Mouse (Mus musculus) common myeloid progenitor, adult 5-6 weeks (primary cell): ENCODE measurements at regions not wholly inside any gene's neighbourhood (a gene's known extent, or its start where the extent isn't known, plus 50 kb on each side); places are given as distances from the start of the nearest gene placed in this dataset.

Experiments
- ATAC-seq: replicated peaks from 2 replicates; pipeline ENCODE4 v1.8.0; 2016; ENCODE audit warnings: low read depth, mild to moderate bottlenecking, moderate TSS enrichment, inconsistent platforms; ENCODE audit not compliant: poor library complexity, severe bottlenecking

GRCm38 (mm10) chr15:11716168-11716842 lies 190.8 kb downstream of the Npr3 start:
- ATAC-seq = peak; percentile 92

- no peak for ATAC-seq
These were observed 194.4 kb downstream of the Npr3 start for GRCm38 (mm10) chr15:11712481-11713274.

GRCm38 (mm10) chr15:11701246-11701645 lies 205.8 kb downstream of the Npr3 start:
- ATAC-seq = no peak

DNA sequence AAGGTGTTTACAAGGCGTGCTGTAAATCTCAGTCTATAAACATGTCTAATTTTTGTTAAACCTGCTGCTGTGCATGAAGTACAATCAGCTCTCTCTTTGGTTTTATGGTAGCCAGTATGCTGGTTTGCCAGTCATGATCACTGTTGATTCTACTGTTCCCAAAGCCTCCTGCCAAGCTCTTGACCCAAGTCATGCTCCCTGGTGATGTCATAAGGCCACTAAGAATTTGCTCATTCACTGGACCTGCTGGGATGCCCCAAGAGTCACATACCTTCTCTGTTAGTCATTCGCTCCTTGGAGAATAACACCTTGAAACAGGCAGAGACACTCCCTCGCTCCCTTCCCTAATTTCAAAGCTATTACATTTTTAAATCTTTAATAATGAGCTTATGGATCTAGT lies 207.2 kb downstream of the Npr3 start:
- ATAC-seq = no peak

- no peak for ATAC-seq
These were observed 210.0 kb downstream of the Npr3 start for GRCm38 (mm10) chr15:11697060-11697459.

DNA sequence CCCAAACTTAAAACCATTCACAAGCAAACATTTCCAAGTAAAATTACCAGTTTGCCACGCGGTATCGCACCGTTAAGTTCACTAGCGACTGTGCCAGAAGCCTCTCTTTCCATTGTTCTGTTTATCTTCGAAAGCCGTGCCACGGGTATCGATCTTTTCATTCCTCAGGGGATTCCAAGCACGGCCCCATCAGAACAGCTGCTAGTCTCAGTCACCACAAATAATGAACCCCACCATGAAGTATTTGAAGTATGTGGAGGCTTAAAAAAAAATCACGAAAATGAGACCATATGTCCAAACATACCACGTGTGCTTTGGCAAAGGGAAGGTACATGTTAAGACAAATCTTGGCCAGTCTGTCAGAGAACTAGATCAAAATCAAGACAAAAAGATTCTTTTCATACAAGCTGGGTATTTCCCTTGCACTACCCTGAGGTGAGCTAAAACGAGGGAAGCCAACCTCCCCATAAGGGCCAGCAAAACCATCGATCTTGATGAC lies 213.3 kb downstream of the Npr3 start:
- no peak for ATAC-seq

- no peak for ATAC-seq
These were observed 242.2 kb downstream of the Npr3 start for GRCm38 (mm10) chr15:11664839-11665379.

- no peak for ATAC-seq
These were observed 251.9 kb downstream of the Npr3 start for GRCm38 (mm10) chr15:11655168-11655567.

- no peak for ATAC-seq
These were observed 246.8 kb upstream of the Tars start for GRCm38 (mm10) chr15:11646241-11646640.

DNA sequence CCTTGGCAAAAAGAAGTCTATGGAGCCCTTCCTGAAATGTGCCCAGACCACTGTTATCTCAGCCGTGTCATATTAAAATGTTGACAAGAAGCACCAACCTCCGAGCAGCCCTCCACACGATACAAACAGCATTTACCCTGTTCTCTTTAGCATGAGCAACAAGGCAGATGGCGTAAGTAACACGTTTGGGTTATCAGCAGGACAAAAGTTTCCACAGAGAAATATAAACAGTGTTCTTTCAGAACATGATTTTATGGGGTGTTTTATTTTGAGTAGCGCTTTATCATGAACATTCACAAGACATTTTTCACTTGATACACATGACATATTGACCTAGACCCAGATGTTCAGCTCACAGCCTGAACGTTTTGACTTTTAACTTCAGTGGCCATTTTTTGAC lies 245.3 kb upstream of the Tars start:
- no peak for ATAC-seq

DNA sequence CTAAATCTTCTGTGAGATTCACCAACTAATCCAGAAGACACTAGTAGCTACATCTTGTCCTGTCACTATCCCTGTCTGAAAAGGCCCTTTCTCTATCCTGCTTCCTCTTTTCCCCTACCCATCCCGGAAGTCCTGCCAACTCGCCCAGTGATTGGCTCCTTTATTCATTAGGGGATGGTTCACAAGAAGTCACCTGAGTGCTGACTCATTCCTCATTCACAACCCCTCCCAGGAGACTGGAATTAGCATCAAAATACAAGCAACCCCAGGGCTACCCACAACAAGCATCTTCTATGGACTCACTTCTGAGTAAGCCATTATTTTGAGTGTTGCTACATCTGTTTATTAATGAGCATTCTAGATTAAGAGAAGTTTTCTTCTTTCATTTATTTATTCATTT lies 231.2 kb upstream of the Tars start:
- no peak for ATAC-seq

- ATAC-seq = no peak
These were observed 227.0 kb upstream of the Tars start for GRCm38 (mm10) chr15:11626433-11626832.

GRCm38 (mm10) chr15:11612416-11612815 lies 213.0 kb upstream of the Tars start:
- ATAC-seq = no peak

GRCm38 (mm10) chr15:11610043-11610670 lies 210.7 kb upstream of the Tars start:
- no peak for ATAC-seq

DNA sequence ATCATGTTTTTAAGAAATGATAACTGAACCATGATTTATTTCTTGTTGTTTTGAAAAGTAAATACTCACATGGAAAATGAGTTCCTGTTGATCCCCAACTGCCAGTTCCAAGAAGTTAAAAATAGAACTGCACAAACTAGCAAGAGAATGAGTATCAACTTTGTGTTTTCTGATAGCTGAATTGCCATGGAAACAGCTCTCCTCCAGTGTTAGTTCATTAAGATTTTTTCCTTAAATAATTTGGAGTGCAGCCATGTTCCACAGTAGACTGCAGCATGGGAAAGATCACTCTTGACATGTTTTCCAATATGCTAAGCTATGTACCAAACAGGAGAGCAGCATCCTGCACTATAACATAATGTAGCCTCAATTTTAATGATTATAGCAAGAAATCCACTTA lies 208.0 kb upstream of the Tars start:
- ATAC-seq = no peak

DNA sequence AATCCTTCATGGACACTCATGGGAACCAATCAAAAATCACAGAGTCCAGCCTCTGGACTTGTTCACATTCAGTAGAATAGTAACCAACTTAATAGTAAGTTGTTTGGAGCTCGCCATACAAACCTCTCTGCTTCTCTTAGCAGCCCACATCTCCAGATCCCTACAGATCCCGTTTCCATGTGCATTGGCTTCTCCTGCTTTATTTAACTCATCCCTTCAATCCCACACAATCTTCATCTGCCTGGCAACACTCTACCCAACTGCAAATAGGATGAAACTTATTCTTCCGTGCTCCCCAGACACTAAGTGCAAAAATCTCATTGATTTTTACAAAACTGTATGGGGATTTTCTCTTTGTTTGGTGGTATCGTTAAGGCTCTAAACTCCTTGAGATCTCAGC lies 206.2 kb upstream of the Tars start:
- no peak for ATAC-seq

- no peak for ATAC-seq
These were observed 197.6 kb upstream of the Tars start for GRCm38 (mm10) chr15:11597021-11597420.

DNA sequence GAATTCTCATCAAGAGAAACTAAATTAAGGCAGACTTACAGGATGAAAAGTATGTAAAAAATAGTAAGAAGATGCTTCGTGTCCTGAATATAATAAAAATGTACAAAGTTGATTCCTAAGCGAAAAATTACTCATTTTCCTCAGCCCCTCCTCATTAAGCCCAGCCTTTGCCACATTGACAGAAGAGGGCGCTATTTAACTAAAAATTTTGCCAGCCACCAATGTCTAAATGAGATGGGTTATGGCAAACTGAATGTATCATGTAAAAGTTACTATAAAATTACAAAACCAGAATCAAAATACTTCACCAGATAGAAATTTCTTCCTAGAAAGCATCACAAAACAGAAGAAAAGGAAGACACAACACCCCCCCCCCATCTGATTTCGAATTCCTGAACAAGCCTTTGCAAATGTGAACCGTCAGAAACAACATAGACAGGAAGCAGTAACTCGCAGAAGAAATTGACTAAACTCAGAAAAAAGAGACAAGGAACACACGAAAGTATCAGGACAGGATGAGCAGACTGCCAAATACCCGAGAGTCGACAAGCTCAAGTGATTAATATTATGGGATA lies 191.2 kb upstream of the Tars start:
- peak; percentile 72; the same call in 1 of the 2 replicates for ATAC-seq

- no peak for ATAC-seq
These were observed 190.3 kb upstream of the Tars start for GRCm38 (mm10) chr15:11589795-11590194.

- no peak for ATAC-seq
These were observed 186.9 kb upstream of the Tars start for GRCm38 (mm10) chr15:11586384-11586783.
